Mouse (Mus musculus): ENCODE results near the gene Icos.

The Icos gene

DNA sequence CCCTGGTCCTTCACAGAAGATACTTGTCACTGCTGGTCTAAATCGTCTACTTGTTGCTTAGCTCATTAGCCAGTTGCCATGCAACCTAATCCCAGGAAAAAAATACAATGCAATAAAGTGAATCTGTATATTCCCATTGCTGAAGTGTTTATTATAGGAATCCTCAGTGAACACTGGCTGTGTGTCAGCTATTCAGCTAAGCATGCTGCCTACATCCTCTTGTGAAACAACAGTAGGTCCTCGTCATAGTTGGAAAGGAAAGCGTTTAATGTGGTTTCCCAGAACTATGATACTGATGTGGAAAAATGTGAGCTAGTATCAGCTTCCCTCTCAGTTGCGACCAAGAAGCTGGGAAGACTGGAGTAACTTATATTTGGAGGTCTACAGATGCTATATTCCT lies 60.5 kb downstream of the Icos start:
- DNase-seq (ENCODE audit: low read depth, low spot score): peak; percentile 41

DNA sequence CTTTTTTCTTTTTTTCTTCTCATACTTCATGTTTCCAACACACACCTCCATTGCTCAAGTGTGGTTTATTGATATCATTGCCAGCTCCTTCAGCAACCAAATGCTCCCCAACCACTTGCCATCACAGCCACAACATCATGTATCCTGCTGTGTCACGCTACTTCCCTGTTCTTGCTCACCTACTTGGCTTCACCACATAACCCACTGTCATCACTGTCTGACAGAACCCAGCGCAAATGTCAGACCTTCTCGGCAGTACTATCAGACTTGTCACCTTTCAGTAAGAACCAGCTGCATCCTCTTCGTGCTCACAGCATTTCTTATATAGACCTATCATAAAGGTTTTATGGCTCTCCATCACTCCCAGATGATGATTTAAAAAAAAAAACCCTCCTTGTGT lies 61.6 kb downstream of the Icos start:
- no peak for DNase-seq (ENCODE audit: low read depth, low spot score)

DNA sequence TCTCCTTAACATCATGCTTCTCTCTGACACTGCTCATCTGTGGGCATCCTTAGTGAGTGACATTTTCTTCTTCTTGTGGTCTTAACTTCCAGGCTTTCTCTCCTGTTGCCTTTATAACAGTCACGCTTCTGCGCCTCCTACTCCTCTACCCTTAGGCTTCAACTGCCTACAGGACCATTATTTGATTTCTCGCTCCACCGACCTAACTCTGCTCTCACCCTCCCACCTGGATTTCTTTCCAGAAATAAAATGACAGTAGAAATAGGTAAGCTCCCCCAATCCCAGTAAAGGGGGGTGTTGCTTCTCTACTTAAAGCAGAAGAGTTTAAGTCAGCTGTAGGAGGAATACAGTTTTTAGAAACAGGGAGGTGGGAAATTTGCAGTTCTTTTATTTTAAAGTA lies 62.7 kb downstream of the Icos start:
- DNase-seq (ENCODE audit: low read depth, low spot score): peak; percentile 63

GRCm38 (mm10) chr1:61042842-61043241 lies 65.1 kb downstream of the Icos start:
- peak; percentile 71 for DNase-seq (ENCODE audit: low read depth, low spot score)

DNA sequence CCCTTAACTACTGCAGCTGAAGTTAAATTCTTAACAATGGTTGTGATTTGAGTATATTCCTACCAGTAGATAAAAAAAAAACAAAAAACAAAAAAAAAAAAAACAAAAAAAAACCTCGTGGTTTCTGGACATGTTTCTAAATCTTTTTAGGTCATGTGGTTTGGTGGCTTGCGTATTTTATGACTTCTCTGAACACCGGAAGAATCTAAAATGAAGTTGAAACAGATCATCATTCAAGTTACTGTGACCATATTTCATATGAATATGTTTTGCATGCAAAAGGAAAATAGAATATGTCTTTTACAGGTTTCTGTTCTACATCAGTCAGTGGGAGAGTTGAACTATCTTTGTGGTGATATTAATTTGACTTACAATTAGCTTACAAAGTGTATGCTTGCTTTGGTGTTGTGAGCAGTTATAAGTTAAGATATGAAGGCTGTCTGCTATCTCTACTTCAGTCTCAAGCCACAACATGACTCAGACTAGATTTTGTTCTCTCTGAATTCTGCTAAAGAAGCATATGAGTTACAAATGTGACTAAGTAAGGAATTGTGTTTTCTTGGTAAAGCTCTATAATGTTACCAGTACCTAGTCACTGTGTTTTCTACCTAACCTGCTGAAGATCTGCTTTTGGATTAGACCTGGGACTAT lies 68.5 kb downstream of the Icos start:
- DNase-seq (ENCODE audit: low read depth, low spot score): no peak

- DNase-seq (ENCODE audit: low read depth, low spot score): no peak
These were observed 69.6 kb downstream of the Icos start for GRCm38 (mm10) chr1:61047336-61047735.

Measured in brain, adult 2 months (tissue).